26 mouse cellular contexts compared by ENCODE assay signal in the genomic region with DNA sequence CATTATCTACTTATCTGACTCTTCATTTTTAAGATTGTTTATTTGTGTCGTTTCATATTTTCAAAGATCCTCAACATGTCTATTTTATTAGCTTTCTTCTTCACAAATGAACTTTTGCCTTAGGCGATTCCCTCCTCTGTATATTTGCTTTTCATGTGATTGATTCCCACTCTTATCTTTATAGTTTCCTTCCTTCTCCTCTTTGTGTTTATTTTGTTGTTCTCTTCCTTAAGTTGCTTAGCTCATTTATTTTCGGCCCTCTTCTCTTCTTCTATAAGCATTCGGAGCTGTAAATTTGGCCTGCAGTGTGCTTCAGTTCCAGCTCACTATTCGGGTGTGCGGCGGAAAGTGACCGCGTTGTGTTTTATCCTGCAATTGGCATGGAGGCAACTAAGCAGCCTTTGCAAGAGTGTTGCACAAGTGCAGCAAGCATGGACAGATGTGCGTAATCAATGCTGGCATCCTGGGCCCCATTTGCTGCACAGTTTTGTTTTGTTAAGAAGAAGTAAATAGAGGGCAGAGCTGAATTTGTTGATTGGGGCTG.
DNase-seq lines count a peak whose midpoint lies in the region; ATAC-seq and TF ChIP-seq lines count a peak whose summit lies in the region.
"Had no signal": no experiment of that assay in that cellular context is flagged by ENCODE, and none has a peak within 500 bp of the region (broad histone marks: within the 10 kb centered on the region; RNA-seq: fewer than 3 reads in every experiment).

No protein-coding gene starts in this region.

- 54% methylated on average over 10 of the region's 10 CpGs for WGBS in kidney, adult 2 months
- 35% methylated on average over 10 of the region's 10 CpGs for WGBS in kidney, embryonic 16.5 days
- 28% methylated on average over 10 of the region's 10 CpGs for WGBS in lung, embryonic 16.5 days
- 38% methylated on average over 10 of the region's 10 CpGs for WGBS in lung, adult 2 months

- no peak overlapping the region for H3K4me2 ChIP-seq in kidney, embryonic 16.5 days (replicated peaks; ENCODE audit: low read depth, low read length)
- peak overlapping the region; percentile 18; the same call in 1 of the 2 replicates for H3K4me2 ChIP-seq in lung, embryonic 16.5 days (ENCODE audit: low read depth, low read length)
- H3K4me2 ChIP-seq: embryonic facial prominence, embryonic 12.5 days; embryonic facial prominence, embryonic 15.5 days; heart, embryonic 13.5 days had no signal

- TF ChIP-seq POLR2A in kidney, adult 2 months (IDR thresholded peaks at IDR 0.05; ENCODE audit: low read depth, low read length) = no peak
- TF ChIP-seq POLR2A in lung, adult 2 months (IDR thresholded peaks at IDR 0.05; ENCODE audit: borderline replicate concordance, extremely low read depth, low read depth, low read length) = no peak

- peak; percentile 61; the same call in 1 of the 2 replicates for ATAC-seq in kidney, embryonic 16.5 days (ENCODE audit: low FRiP score, low TSS enrichment)
- ATAC-seq in lung, embryonic 16.5 days (ENCODE audit: low read depth) = no peak
- ATAC-seq: CD4-positive, CD25-positive, alpha-beta regulatory T cell, adult 4 months; forebrain, embryonic 14.5 days; forebrain, postnatal 0 days had no signal

- H3K36me3 ChIP-seq in kidney, adult 2 months (ENCODE audit: control insufficient read depth, insufficient read depth, low read length) = no peaks in the 10 kb centered on the region
- H3K36me3 ChIP-seq in kidney, embryonic 16.5 days (ENCODE audit: insufficient read depth, low read length) = no peaks in the 10 kb centered on the region
- no peaks in the 10 kb centered on the region for H3K36me3 ChIP-seq in lung, embryonic 16.5 days (ENCODE audit: control insufficient read depth, insufficient read depth, low read length)
- H3K36me3 ChIP-seq: embryonic facial prominence, embryonic 12.5 days; embryonic facial prominence, embryonic 15.5 days; heart, embryonic 10.5 days; heart, embryonic 13.5 days had no signal

- no peaks in the 10 kb centered on the region for H3K4me1 ChIP-seq in kidney, adult 2 months (ENCODE audit: control insufficient read depth, insufficient read depth, low read length)
- no peaks in the 10 kb centered on the region for H3K4me1 ChIP-seq in kidney, embryonic 16.5 days (ENCODE audit: insufficient read depth, low read length)
- peaks cover 2% of the 10 kb centered on the region; the same call in 1 of the 2 replicates for H3K4me1 ChIP-seq in lung, embryonic 16.5 days (replicated peaks; ENCODE audit: control insufficient read depth, insufficient read depth, low read length)
- no peaks in the 10 kb centered on the region for H3K4me1 ChIP-seq in lung, adult 2 months (ENCODE audit: control insufficient read depth, insufficient read depth, low read length)
- H3K4me1 ChIP-seq: embryonic facial prominence, embryonic 12.5 days; embryonic facial prominence, embryonic 15.5 days; heart, embryonic 10.5 days; heart, embryonic 13.5 days had no signal

- DNase-seq in kidney, adult 2 months = peak; percentile 4
- no peak for DNase-seq in kidney, postnatal 36 days
- no peak for DNase-seq in kidney, postnatal 25 days
- DNase-seq in kidney, postnatal 4 days = peak; percentile 24 to 27
- DNase-seq in kidney, adult 9 months = no peak
- no peak for DNase-seq in lung, adult 2 months
- DNase-seq: adrenal gland, adult 2 months; adrenal gland, postnatal 14 days; cerebellum, adult 11 months; cerebellum, adult 2 months; cerebellum, adult 9-11 months; cerebellum, postnatal 25 days; forebrain, postnatal 0 days; gastrocnemius, adult 2 months; gastrocnemius, postnatal 14 days; heart, adult 18-20 months; heart, postnatal 14 days; heart, postnatal 4 days had no signal

- no peak overlapping the region for H3K27ac ChIP-seq in kidney, adult 2 months (ENCODE audit: insufficient read depth, low read depth, low read length)
- H3K27ac ChIP-seq in kidney, embryonic 16.5 days (ENCODE audit: low read length) = peak overlapping the region; percentile 85
- H3K27ac ChIP-seq in lung, embryonic 16.5 days (ENCODE audit: low read length) = peak overlapping the region; percentile 4; the same call in 1 of the 2 replicates
- H3K27ac ChIP-seq: embryonic facial prominence, embryonic 12.5 days; embryonic facial prominence, embryonic 15.5 days; gastrocnemius, adult 2 months; heart, embryonic 10.5 days; heart, embryonic 13.5 days had no signal

- H3K27me3 ChIP-seq in kidney, adult 2 months (replicated peaks; ENCODE audit: control insufficient read depth, insufficient read depth, low read length) = no peaks in the 10 kb centered on the region
- no peaks in the 10 kb centered on the region for H3K27me3 ChIP-seq in kidney, embryonic 16.5 days (ENCODE audit: insufficient read depth, low read length)
- no peaks in the 10 kb centered on the region for H3K27me3 ChIP-seq in lung, embryonic 16.5 days (ENCODE audit: control insufficient read depth, insufficient read depth, low read depth, low read length)
- H3K27me3 ChIP-seq: embryonic facial prominence, embryonic 12.5 days; embryonic facial prominence, embryonic 15.5 days; heart, embryonic 13.5 days had no signal

- no peaks in the 10 kb centered on the region for H3K9me3 ChIP-seq in kidney, embryonic 16.5 days (ENCODE audit: low read length)
- H3K9me3 ChIP-seq in lung, embryonic 16.5 days (ENCODE audit: control insufficient read depth, low read length) = no peaks in the 10 kb centered on the region
- H3K9me3 ChIP-seq: embryonic facial prominence, embryonic 12.5 days; embryonic facial prominence, embryonic 15.5 days; heart, embryonic 10.5 days; heart, embryonic 13.5 days had no signal

- H3K4me3 ChIP-seq in kidney, adult 2 months (ENCODE audit: insufficient read depth, low read depth, low read length) = no peak overlapping the region
- H3K4me3 ChIP-seq in kidney, embryonic 16.5 days (ENCODE audit: low read length) = no peak overlapping the region
- H3K4me3 ChIP-seq in lung, embryonic 16.5 days (ENCODE audit: low read length) = no peak overlapping the region
- H3K4me3 ChIP-seq in lung, adult 2 months (replicated peaks; ENCODE audit: extremely low read depth, low read depth, low read length) = no peak overlapping the region
- H3K4me3 ChIP-seq: embryonic facial prominence, embryonic 12.5 days; embryonic facial prominence, embryonic 15.5 days; gastrocnemius, adult 2 months; heart, embryonic 10.5 days; heart, embryonic 13.5 days had no signal

- TF ChIP-seq CTCF in kidney, adult 2 months (conservative IDR thresholded peaks at IDR 0.05; ENCODE audit: insufficient read depth, insufficient read length, low read depth, low read length) = no peak
- no peak for TF ChIP-seq CTCF in lung, adult 2 months (IDR thresholded peaks at IDR 0.05; ENCODE audit: insufficient read depth, low read length)

- H3K9ac ChIP-seq in kidney, embryonic 16.5 days (replicated peaks; ENCODE audit: low read length) = no peak overlapping the region
- no peak overlapping the region for H3K9ac ChIP-seq in lung, embryonic 16.5 days (ENCODE audit: low read length)
- H3K9ac ChIP-seq: embryonic facial prominence, embryonic 12.5 days; embryonic facial prominence, embryonic 15.5 days; forebrain, postnatal 0 days; heart, embryonic 13.5 days had no signal

Comparison
In these comparisons a context has a peak if more than half of its experiments do, and no peak if none do; other contexts are left out.
1. DNase-seq: peak in kidney, adult 2 months (single experiment) and kidney, postnatal 4 days (2 of 2); none in kidney, postnatal 36 days (0 of 2), kidney, postnatal 25 days (0 of 2), kidney, adult 9 months (single experiment) and lung, adult 2 months (single experiment).